Mouse (Mus musculus): ENCODE measurements around the gene Ubash3b. TPM values are rescaled to one million over a fixed set of nuclear protein-coding genes. Genes with fewer than 3 reads are reported as not detected.

Ubash3b gene
- polyA plus RNA-seq, 1 experiment from 2014 or later = 7.5 TPM

DNA sequence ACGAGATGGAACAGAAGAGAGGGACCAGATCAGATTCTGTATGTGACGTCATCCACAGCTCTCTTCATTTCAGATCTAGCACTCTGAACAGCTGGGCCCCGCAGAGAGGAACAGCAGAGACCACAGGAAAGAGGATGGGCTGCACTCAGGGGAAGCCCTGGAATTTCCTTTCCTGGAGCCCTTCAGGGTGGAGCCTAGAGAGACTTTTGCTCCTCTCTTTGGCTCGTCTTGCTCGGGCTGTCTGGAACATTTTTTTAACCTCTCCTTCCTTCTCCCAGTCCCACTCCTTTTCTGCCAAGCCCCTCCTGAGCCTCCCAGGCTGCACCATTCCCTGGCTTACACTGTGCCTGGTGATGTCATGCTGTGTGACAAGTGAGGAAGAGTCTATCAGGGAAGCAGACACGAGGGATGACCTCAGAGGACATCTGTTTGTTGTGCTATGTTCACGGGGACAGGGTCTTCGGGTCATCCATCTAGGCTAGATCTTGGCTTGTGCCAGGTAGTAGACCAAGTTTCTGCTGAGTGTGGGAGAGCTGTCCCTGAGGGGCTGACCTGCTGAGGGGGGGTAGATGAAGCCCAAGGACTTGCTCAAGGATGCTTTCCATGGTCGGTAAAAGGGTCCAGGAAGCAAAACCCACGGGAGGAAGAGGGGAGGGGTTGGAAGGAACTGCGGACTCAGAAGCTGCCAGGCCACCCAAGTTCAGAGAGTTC lies 77.2 kb downstream of the Ubash3b start:
- WGBS = 11% methylated on average over 11 of the region's 11 CpGs
- Histone ChIP-seq H3K4me2 (replicated peaks; ENCODE audit: low read depth, low read length) (peak overlapping the region; percentile 24; the same call in 1 of the 2 replicates), H3K27ac (ENCODE audit: low read length) (peak overlapping the region; percentile 65), H3K4me3 (ENCODE audit: low read length) (no peak overlapping the region), H3K36me3 (ENCODE audit: insufficient read depth, low read length) (no peaks in the 10 kb centered on the region), H3K4me1 (ENCODE audit: insufficient read depth, low read length) (peaks cover 21% of the 10 kb centered on the region), H3K9me3 (ENCODE audit: low read length) (no peaks in the 10 kb centered on the region), H3K9ac (replicated peaks; ENCODE audit: low read length) (no peak overlapping the region), H3K27me3 (ENCODE audit: insufficient read depth, low read length) (no peaks in the 10 kb centered on the region)
- ATAC-seq (ENCODE audit: low FRiP score, low TSS enrichment) = peak; percentile 87

DNA sequence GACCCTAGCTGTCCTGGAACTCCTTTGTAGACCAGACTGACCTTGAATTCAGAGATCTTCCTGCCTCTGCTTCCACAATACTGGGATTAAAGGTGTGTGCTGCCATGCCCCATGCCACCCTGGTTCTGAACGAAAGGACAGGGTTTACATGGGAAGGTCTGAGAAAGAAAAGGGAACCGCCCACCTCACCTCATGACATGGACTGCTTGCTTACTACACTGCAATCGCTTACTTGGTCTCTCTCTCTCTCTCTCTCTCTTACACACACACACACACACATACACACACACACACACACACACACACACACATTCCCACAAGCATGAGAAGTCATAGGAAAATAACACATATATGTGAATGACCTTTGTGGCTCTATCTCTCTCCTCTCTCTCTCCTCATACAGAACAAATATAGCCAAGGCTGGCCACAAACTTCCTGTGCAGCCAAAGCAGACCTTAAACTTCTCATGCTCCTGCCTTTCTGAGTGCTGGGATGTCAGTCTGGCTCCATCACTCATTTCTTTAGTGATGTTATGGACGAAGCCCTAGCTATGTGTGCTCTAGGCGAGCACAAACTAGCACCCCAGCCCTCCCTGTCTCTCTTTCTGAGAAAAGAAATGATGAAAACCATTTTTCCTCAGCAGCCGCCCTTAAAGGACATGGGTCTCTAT lies 78.0 kb downstream of the Ubash3b start:
- H3K27me3 ChIP-seq (ENCODE audit: insufficient read depth, low read length) = no peaks in the 10 kb centered on the region
- no peaks in the 10 kb centered on the region for H3K36me3 ChIP-seq (ENCODE audit: insufficient read depth, low read length)
- no peak for ATAC-seq (ENCODE audit: low FRiP score, low TSS enrichment)
- peaks cover 21% of the 10 kb centered on the region for H3K4me1 ChIP-seq (ENCODE audit: insufficient read depth, low read length)
- WGBS = 74% methylated on average over 6 of the region's 6 CpGs
- no peak overlapping the region for H3K9ac ChIP-seq (replicated peaks; ENCODE audit: low read length)
- H3K27ac ChIP-seq (ENCODE audit: low read length) = peak overlapping the region; percentile 65
- H3K4me3 ChIP-seq (ENCODE audit: low read length) = no peak overlapping the region
- no peaks in the 10 kb centered on the region for H3K9me3 ChIP-seq (ENCODE audit: low read length)
- no peak overlapping the region for H3K4me2 ChIP-seq (replicated peaks; ENCODE audit: low read depth, low read length)

DNA sequence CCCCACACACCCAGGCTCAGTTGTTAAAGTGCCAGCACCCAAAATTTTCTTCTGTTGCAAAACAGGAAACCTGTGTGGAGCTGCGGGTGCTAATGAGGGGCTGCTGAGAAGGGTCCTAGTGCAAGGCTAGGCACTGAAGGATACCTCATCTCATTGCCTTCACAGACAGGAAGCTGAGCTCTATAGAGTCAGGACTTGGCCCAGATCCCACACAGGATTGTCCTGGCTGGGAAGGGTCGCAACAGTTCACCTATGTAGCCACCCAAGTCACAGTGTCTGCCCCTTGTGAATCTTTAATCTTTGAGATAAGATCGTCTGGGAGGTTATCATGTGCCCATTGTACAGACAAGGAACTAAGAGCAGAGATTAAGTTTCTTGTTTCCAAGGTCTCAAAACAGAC lies 78.6 kb downstream of the Ubash3b start:
- Histone ChIP-seq H3K4me2 (replicated peaks; ENCODE audit: low read depth, low read length) (no peak overlapping the region), H3K9ac (replicated peaks; ENCODE audit: low read length) (no peak overlapping the region), H3K27me3 (ENCODE audit: insufficient read depth, low read length) (no peaks in the 10 kb centered on the region), H3K9me3 (ENCODE audit: low read length) (no peaks in the 10 kb centered on the region), H3K27ac (ENCODE audit: low read length) (no peak overlapping the region), H3K4me1 (ENCODE audit: insufficient read depth, low read length) (peaks cover 21% of the 10 kb centered on the region), H3K4me3 (ENCODE audit: low read length) (no peak overlapping the region), H3K36me3 (ENCODE audit: insufficient read depth, low read length) (no peaks in the 10 kb centered on the region)
- no peak for ATAC-seq (ENCODE audit: low FRiP score, low TSS enrichment)
- WGBS = 73% methylated on average over 3 of the region's 3 CpGs

DNA sequence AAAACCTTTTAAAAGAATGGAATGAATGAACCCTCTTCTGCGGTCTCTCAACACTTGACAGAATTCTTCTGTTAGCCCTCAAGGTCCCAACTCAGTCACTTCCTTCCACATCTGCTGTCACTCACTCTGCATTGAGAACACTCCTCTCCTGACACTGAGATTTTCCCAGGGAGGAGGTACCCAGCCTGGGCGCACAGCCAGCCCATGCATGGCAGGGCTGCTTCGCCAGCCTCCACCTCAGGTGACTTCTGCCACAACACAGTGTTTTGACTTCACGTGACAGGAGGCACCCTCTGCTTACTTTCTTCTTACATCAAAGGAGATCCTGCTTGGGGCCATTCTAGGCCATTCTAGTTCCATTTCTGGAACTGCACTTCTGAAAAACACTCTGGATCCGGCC lies 80.6 kb downstream of the Ubash3b start:
- Histone ChIP-seq H3K9me3 (ENCODE audit: low read length) (no peaks in the 10 kb centered on the region), H3K36me3 (ENCODE audit: insufficient read depth, low read length) (no peaks in the 10 kb centered on the region)
- 72% methylated on average over 5 of the region's 5 CpGs for WGBS

DNA sequence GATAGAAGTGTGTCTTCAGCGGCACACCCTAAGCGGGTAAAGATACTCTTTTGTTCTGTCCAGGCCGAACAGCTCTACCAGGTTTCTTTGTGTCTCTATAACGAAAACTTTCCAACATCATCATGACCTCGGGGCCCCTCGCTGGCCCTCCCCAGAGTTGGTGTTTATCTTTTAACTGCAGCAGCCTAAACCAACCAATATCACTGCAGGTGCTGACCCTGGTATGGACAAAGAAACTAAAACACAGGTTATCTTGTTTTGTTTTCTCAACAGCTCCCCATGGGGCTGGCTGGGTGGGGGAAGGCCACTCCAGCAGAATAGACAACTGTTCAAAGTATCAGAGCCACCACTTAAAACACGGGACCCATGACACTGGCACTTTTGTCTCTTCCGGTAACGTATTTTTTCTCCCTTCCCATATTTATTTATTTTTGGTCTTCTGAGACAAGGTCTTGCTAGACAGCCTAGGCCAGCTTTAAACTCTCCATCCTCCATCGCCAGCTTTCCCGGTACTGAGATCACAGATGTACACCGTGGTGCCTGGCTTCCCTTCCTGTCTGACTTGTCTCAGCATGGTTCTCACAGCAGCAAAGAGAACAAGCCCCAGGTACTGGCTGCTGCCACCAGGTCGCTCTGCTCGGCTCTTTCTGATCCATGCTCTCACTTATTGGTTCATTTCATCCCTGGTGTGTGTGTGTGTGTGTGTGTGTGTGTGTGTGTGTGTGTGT lies 81.9 kb downstream of the Ubash3b start:
- 68% methylated on average over 14 of the region's 14 CpGs for WGBS
- H3K9me3 ChIP-seq (ENCODE audit: low read length) = no peaks in the 10 kb centered on the region
- H3K4me1 ChIP-seq (ENCODE audit: insufficient read depth, low read length) = peaks cover 14% of the 10 kb centered on the region
- H3K27me3 ChIP-seq (ENCODE audit: insufficient read depth, low read length) = no peaks in the 10 kb centered on the region
- no peak overlapping the region for H3K27ac ChIP-seq (ENCODE audit: low read length)
- H3K4me3 ChIP-seq (ENCODE audit: low read length) = no peak overlapping the region
- ATAC-seq (ENCODE audit: low FRiP score, low TSS enrichment) = no peak
- no peaks in the 10 kb centered on the region for H3K36me3 ChIP-seq (ENCODE audit: insufficient read depth, low read length)
- H3K4me2 ChIP-seq (replicated peaks; ENCODE audit: low read depth, low read length) = no peak overlapping the region
- H3K9ac ChIP-seq (replicated peaks; ENCODE audit: low read length) = no peak overlapping the region

More for the DNA sequence above, 80.6 kb downstream of the Ubash3b start:
- Histone ChIP-seq H3K9ac (replicated peaks; ENCODE audit: low read length) (no peak overlapping the region), H3K4me1 (ENCODE audit: insufficient read depth, low read length) (peaks cover 21% of the 10 kb centered on the region), H3K4me2 (replicated peaks; ENCODE audit: low read depth, low read length) (no peak overlapping the region), H3K27ac (ENCODE audit: low read length) (no peak overlapping the region), H3K27me3 (ENCODE audit: insufficient read depth, low read length) (no peaks in the 10 kb centered on the region), H3K4me3 (ENCODE audit: low read length) (no peak overlapping the region)
- no peak for ATAC-seq (ENCODE audit: low FRiP score, low TSS enrichment)

DNA sequence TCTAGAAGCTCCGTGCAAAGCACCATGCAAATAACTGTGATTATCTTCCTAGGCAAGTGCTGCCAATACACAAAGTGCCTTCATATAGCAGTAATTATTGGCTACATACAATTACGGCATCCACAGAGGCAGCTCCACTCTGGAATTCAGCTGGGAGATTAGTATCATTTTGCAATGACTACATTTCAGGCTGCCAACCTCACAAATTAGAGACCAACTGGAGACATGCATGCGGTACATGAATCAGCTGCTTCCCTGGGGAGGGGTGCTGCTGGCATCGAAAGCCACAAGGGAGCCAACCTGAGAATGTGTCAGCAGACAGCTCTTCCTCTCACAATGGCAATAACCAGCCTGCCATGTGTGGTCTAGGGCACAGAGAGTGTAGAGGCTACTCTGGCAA lies 83.3 kb downstream of the Ubash3b start:
- 78% methylated on average over 4 of the region's 4 CpGs for WGBS
- H3K27me3 ChIP-seq (ENCODE audit: insufficient read depth, low read length) = no peaks in the 10 kb centered on the region
- H3K4me1 ChIP-seq (ENCODE audit: insufficient read depth, low read length) = 0 out of 2 replicates have a peak, but pooled peaks cover 4% of the 10 kb centered on the region
- H3K4me2 ChIP-seq (replicated peaks; ENCODE audit: low read depth, low read length) = no peak overlapping the region
- no peak overlapping the region for H3K27ac ChIP-seq (ENCODE audit: low read length)
- no peak for ATAC-seq (ENCODE audit: low FRiP score, low TSS enrichment)
- no peak overlapping the region for H3K4me3 ChIP-seq (ENCODE audit: low read length)
- H3K9ac ChIP-seq (replicated peaks; ENCODE audit: low read length) = no peak overlapping the region
- no peaks in the 10 kb centered on the region for H3K9me3 ChIP-seq (ENCODE audit: low read length)
- no peaks in the 10 kb centered on the region for H3K36me3 ChIP-seq (ENCODE audit: insufficient read depth, low read length)

DNA sequence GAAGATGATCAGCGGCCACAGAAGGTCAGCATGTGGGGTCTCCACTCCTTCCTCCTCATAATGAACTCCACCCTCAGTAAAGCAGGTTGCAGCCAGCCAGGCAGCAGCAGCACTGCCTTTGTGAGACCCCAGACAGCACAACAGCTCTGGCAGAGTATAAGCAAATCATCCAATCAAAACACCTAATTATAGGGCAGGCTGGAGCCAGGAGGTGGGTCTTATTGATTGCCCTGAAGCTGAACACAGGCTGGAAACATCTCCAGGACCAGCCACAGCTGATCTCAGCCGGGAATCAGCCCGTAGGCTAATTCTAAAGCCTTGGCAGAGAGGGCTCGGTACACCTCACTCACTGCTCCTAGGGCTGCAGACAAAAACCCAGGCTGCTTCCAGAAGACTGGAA lies 85.3 kb downstream of the Ubash3b start:
- Histone ChIP-seq H3K27ac (ENCODE audit: low read length) (no peak overlapping the region), H3K27me3 (ENCODE audit: insufficient read depth, low read length) (no peaks in the 10 kb centered on the region), H3K9me3 (ENCODE audit: low read length) (no peaks in the 10 kb centered on the region), H3K9ac (replicated peaks; ENCODE audit: low read length) (no peak overlapping the region), H3K36me3 (ENCODE audit: insufficient read depth, low read length) (no peaks in the 10 kb centered on the region), H3K4me1 (ENCODE audit: insufficient read depth, low read length) (peaks cover 13% of the 10 kb centered on the region), H3K4me2 (replicated peaks; ENCODE audit: low read depth, low read length) (no peak overlapping the region), H3K4me3 (ENCODE audit: low read length) (no peak overlapping the region)
- WGBS = 56% methylated on average over 4 of the region's 4 CpGs
- no peak for ATAC-seq (ENCODE audit: low FRiP score, low TSS enrichment)

DNA sequence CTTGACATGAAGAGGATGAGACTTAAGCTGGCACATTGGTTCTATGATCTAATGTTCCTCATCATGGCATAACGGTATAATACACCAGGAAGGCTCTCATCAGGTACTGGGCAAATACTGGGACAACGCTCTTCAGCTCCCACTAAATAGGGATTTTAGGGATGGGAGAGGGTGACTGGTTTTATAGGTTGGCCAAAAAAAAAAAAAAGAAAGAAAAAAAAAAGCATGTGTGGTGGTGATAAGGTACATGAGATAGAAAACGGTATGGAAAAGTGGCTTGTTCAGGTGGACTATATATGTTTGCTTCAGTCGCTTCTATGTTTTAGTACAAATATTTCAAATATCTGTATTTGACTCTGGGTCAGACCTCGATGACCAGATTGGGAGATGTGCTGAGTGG lies 86.0 kb downstream of the Ubash3b start:
- Histone ChIP-seq H3K9me3 (ENCODE audit: low read length) (no peaks in the 10 kb centered on the region), H3K4me2 (replicated peaks; ENCODE audit: low read depth, low read length) (no peak overlapping the region), H3K4me3 (ENCODE audit: low read length) (no peak overlapping the region), H3K27me3 (ENCODE audit: insufficient read depth, low read length) (no peaks in the 10 kb centered on the region), H3K36me3 (ENCODE audit: insufficient read depth, low read length) (no peaks in the 10 kb centered on the region), H3K9ac (replicated peaks; ENCODE audit: low read length) (no peak overlapping the region), H3K27ac (ENCODE audit: low read length) (no peak overlapping the region), H3K4me1 (ENCODE audit: insufficient read depth, low read length) (peaks cover 10% of the 10 kb centered on the region)
- 93% methylated on average over 5 of the region's 5 CpGs for WGBS
- ATAC-seq (ENCODE audit: low FRiP score, low TSS enrichment) = no peak

DNA sequence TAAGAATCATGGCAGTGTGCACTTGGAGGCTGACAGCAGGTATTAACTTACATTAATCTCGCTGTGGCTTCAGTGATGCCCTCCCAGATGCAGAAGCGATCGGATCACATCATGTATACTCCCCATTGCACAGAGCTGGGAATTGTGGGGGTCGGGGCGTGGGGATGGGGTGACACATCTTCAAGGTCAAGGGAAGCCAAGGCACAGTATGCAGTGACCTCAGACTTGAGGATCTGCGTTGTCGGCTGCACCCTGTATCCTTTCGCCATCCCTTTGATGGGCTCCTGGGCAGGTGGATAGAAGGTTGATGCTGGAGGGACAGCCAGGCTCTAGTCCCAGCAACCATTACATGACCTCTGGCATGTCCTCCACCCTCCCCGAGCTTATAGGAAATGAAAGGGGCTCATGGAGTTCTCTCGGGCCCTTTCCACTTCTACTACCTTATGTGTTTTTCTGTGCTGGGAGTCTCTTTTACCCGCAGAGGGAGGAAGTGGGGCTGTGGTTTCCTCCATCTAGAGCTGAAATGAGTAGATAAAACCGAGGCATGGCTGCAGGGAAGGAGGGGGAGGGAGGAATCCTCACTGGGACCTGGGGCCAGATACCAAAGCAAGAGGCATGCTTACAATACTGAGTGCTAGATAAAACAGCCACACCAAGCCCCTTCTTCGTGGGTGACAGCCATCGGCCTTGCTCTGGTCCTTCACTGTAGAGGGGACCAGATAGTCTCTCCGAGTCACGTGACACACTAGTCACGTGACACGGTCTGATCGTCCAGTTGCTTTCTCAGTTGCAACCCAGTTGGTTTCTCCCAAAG lies 88.1 kb downstream of the Ubash3b start:
- ATAC-seq (ENCODE audit: low FRiP score, low TSS enrichment) = 0 out of 2 replicates have a peak, but pooled peaks have one; percentile 23
- H3K36me3 ChIP-seq (ENCODE audit: insufficient read depth, low read length) = no peaks in the 10 kb centered on the region
- WGBS = 80% methylated on average over 19 of the region's 19 CpGs

More for the DNA sequence above, 88.1 kb downstream of the Ubash3b start:
- H3K9me3 ChIP-seq (ENCODE audit: low read length) = no peaks in the 10 kb centered on the region
- H3K27ac ChIP-seq (ENCODE audit: low read length) = no peak overlapping the region
- no peak overlapping the region for H3K4me3 ChIP-seq (ENCODE audit: low read length)
- H3K9ac ChIP-seq (replicated peaks; ENCODE audit: low read length) = no peak overlapping the region
- H3K4me2 ChIP-seq (replicated peaks; ENCODE audit: low read depth, low read length) = no peak overlapping the region
- H3K4me1 ChIP-seq (ENCODE audit: insufficient read depth, low read length) = peaks cover 10% of the 10 kb centered on the region
- no peaks in the 10 kb centered on the region for H3K27me3 ChIP-seq (ENCODE audit: insufficient read depth, low read length)

Measured in kidney, embryonic 16.5 days (tissue).